Mouse (Mus musculus) neural tube, embryonic 14.5 days (tissue): ENCODE data around the gene Tceanc. TPM values are rescaled to one million over a fixed set of nuclear protein-coding genes. Genes with fewer than 3 reads are reported as not detected.

Experiments
- ATAC-seq: fragments of 200-750 bp; cut with Nextera tagmentation; 2 replicates; pipeline ENCODE4 v1.8.0; 2017; ENCODE audit warnings: low read depth, mild to moderate bottlenecking, moderate TSS enrichment, moderate library complexity
- H3K27ac ChIP-seq: fragments of 300-500 bp; sonication (generic); 2 replicates; pipeline ENCODE4 v1.5.1; 2014; ENCODE audit warnings: low read depth, mild to moderate bottlenecking, control low read depth, low read length, moderate library complexity, mixed read lengths
- H3K27me3 ChIP-seq: fragments of 300-500 bp; sonication (generic); 2 replicates; pipeline ENCODE4 v1.6.1; 2014; ENCODE audit warnings: low read length; ENCODE audit not compliant: control insufficient read depth, insufficient read depth
- H3K36me3 ChIP-seq: fragments of 300-500 bp; sonication (generic); 2 replicates; pipeline ENCODE4 v1.6.1; 2014; ENCODE audit warnings: low read length, mixed read lengths; ENCODE audit not compliant: control insufficient read depth, insufficient read depth
- H3K4me1 ChIP-seq: fragments of 300-500 bp; sonication (generic); 2 replicates; pipeline ENCODE4 v1.6.1; 2014; ENCODE audit warnings: low read length; ENCODE audit not compliant: control insufficient read depth, insufficient read depth
- H3K4me2 ChIP-seq: fragments of 300-500 bp; sonication (generic); 2 replicates; pipeline ENCODE4 v1.6.1; 2014; ENCODE audit warnings: mild to moderate bottlenecking, low read depth, low read length, control low read depth
- H3K4me3 ChIP-seq: fragments of 300-500 bp; sonication (generic); 2 replicates; pipeline ENCODE4 v1.5.1; 2014; ENCODE audit warnings: low read depth, low read length, control low read depth, mixed read lengths
- H3K9ac ChIP-seq: fragments of 300-500 bp; sonication (generic); replicated peaks from 2 replicates; pipeline ENCODE4 v1.6.1; 2014; ENCODE audit warnings: low read depth, mild to moderate bottlenecking, control low read depth, low read length, mixed read lengths
- H3K9me3 ChIP-seq: fragments of 300-500 bp; sonication (generic); 2 replicates; pipeline ENCODE4 v1.6.1; 2016; ENCODE audit warnings: low read length; ENCODE audit not compliant: control insufficient read depth
- WGBS: fragments of 180-500 bp; shearing (Covaris S2); extraction: QIAGEN DNeasy Blood & Tissue Kit; methylation state at CpG from one replicate; pipeline ENCODE4 v1.1.7; 2014; 5-methylcytosine and 5-hydroxymethylcytosine counted together
- polyA plus RNA-seq: library from polyadenylated mRNA; unstranded; fragments of >200 nt; fragmentation: Nextera tagmentation; extraction: Ambion mirVana; gene quantifications from 2 replicates; pipeline ENCODE4 v1.2.1, GENCODE M21; 2014

The Tceanc gene
- polyA plus RNA-seq: 5.9 and 6.7 TPM in 2 replicates

GRCm38 (mm10) chrX:166518345-166518744 is at the start of gene Tceanc:
Tceanc (minus strand) TSS chrX:166518567.
- H3K36me3 ChIP-seq: no peaks in the 10 kb centered on the region
- H3K9me3 ChIP-seq: no peaks in the 10 kb centered on the region
- H3K9ac ChIP-seq: no peak within 1 kb of the TSS
- H3K4me2 ChIP-seq: no peak within 1 kb of the TSS
- no peaks in the 10 kb centered on the region for H3K27me3 ChIP-seq
- 80% methylated on average over 16 of the region's 16 CpGs for WGBS
- no peak within 1 kb of the TSS for H3K4me3 ChIP-seq
- H3K4me1 ChIP-seq: no peaks in the 10 kb centered on the region
- no peak for ATAC-seq
- H3K27ac ChIP-seq: no peak within 1 kb of the TSS

DNA sequence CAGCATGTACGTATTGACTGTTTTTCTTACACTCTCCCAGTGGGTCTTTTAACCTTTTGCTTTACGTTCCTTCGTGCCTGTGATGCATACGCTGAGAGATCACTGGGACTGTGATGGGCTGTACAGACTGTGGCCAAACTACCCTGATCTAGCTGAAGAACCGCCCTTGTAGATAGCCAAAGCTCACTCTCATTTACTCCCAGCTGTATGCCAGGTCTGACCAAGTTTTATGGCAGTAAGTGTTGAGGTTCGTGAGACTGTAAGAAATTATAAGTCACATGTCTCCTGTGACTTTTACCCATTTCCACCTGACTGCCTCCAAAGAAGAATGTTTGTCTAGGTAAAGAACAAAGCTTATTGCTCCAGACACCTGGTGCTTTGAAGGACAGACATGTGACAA is 47.6 kb upstream of the Tceanc start:
- H3K27me3 ChIP-seq: no peaks in the 10 kb centered on the region
- H3K9ac ChIP-seq: no peak overlapping the region
- H3K4me2 ChIP-seq: no peak overlapping the region
- no peaks in the 10 kb centered on the region for H3K9me3 ChIP-seq
- H3K36me3 ChIP-seq: no peaks in the 10 kb centered on the region
- H3K4me3 ChIP-seq: no peak overlapping the region
- 86% methylated on average over 6 of the region's 6 CpGs for WGBS
- no peak for ATAC-seq
- H3K4me1 ChIP-seq: no peaks in the 10 kb centered on the region
- H3K27ac ChIP-seq: no peak overlapping the region

- Histone ChIP-seq H3K4me3 (no peak overlapping the region), H3K27ac (no peak overlapping the region), H3K4me2 (no peak overlapping the region), H3K9ac (no peak overlapping the region), H3K36me3 (no peaks in the 10 kb centered on the region), H3K27me3 (no peaks in the 10 kb centered on the region), H3K9me3 (no peaks in the 10 kb centered on the region), H3K4me1 (no peaks in the 10 kb centered on the region)
- ATAC-seq: no peak
- WGBS: 60% methylated on average over 5 of the region's 5 CpGs
Observed at GRCm38 (mm10) chrX:166565401-166565800, 47.0 kb upstream of the Tceanc start.

DNA sequence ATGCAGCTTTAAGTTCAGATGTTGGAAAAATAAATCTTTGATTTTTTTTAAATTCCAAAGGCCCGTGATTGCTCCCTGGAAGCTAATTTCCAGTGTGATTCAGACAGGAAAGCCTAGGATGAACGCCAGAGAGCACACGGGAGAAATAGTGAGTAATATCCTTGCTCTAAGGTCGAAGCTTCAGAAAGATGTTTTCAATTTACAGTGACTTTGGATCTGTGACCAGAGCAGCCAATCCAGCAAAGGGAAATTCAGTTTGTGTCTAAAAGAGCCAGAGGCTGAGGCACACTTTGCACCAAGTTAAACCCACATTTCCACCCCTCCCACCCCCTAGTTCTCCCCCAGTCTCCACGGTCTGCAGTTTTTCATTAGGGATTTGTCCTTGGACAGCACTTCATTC is 46.5 kb upstream of the Tceanc start:
- Histone ChIP-seq H3K4me3 (no peak overlapping the region), H3K9ac (no peak overlapping the region), H3K4me1 (no peaks in the 10 kb centered on the region), H3K27me3 (no peaks in the 10 kb centered on the region), H3K27ac (no peak overlapping the region), H3K36me3 (no peaks in the 10 kb centered on the region), H3K4me2 (no peak overlapping the region), H3K9me3 (no peaks in the 10 kb centered on the region)
- 60% methylated on average over 5 of the region's 5 CpGs for WGBS
- ATAC-seq: no peak

DNA sequence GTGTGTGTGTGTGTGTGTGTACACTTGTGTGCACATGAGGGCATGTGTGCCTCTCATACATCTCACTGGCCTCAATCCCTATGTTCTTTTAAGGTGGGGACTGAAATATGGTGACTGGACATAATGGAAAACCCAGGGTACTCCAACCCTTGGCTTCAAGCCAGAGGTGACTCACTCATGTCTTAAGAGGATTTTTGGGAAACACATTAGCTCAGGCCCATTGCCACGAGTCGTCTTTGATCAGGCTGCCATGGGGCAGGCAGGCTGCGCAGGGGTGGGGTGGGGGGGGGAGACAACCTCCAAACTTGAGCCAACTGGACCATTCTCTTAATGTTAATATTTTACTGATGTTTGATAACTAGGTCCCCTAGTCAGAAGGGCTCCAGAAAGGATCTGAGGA is 41.0 kb upstream of the Tceanc start:
- H3K4me2 ChIP-seq: no peak overlapping the region
- no peak for ATAC-seq
- WGBS: 67% methylated on average over 3 of the region's 3 CpGs
- H3K27me3 ChIP-seq: no peaks in the 10 kb centered on the region
- H3K9ac ChIP-seq: no peak overlapping the region
- H3K36me3 ChIP-seq: no peaks in the 10 kb centered on the region
- no peaks in the 10 kb centered on the region for H3K9me3 ChIP-seq
- no peak overlapping the region for H3K4me3 ChIP-seq
- no peak overlapping the region for H3K27ac ChIP-seq
- no peaks in the 10 kb centered on the region for H3K4me1 ChIP-seq

GRCm38 (mm10) chrX:166552355-166552754 is 34.0 kb upstream of the Tceanc start:
- H3K27me3 ChIP-seq: no peaks in the 10 kb centered on the region
- no peak overlapping the region for H3K4me2 ChIP-seq
- no peaks in the 10 kb centered on the region for H3K9me3 ChIP-seq
- no peak overlapping the region for H3K27ac ChIP-seq
- ATAC-seq: no peak
- H3K4me1 ChIP-seq: no peaks in the 10 kb centered on the region
- H3K36me3 ChIP-seq: no peaks in the 10 kb centered on the region
- H3K4me3 ChIP-seq: no peak overlapping the region
- H3K9ac ChIP-seq: no peak overlapping the region
- 80% methylated on average over 7 of the region's 7 CpGs for WGBS

- H3K4me1 ChIP-seq: no peaks in the 10 kb centered on the region
- 91% methylated on average over 2 of the region's 2 CpGs for WGBS
- H3K4me3 ChIP-seq: no peak overlapping the region
- no peaks in the 10 kb centered on the region for H3K36me3 ChIP-seq
- H3K9me3 ChIP-seq: no peaks in the 10 kb centered on the region
- H3K27me3 ChIP-seq: no peaks in the 10 kb centered on the region
- H3K4me2 ChIP-seq: no peak overlapping the region
- H3K27ac ChIP-seq: no peak overlapping the region
- ATAC-seq: no peak
- H3K9ac ChIP-seq: no peak overlapping the region
Observed at GRCm38 (mm10) chrX:166546495-166546894, 28.1 kb upstream of the Tceanc start.

DNA sequence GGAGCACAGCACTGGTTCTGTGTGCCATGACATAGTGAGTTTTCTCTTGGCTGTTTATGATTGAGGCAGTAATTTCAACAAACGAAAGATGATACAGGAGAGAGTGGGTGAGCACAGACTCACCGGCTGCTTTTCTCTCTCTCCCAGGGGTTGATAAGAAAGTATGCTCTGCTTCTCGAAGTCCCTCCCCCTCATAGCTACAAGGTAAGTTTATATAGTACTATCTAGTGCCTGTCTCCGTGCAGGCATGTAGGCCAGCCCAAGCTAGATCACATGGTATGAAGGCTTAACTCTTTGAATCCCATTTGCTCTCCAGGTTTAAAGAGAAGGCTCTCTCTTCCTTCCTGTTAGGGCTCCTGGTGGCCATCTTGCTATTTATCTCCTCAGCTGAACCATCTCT is 16.8 kb upstream of the Tceanc start:
- no peaks in the 10 kb centered on the region for H3K27me3 ChIP-seq
- no peaks in the 10 kb centered on the region for H3K9me3 ChIP-seq
- no peaks in the 10 kb centered on the region for H3K4me1 ChIP-seq
- H3K36me3 ChIP-seq: no peaks in the 10 kb centered on the region
- no peak overlapping the region for H3K4me2 ChIP-seq
- ATAC-seq: no peak
- no peak overlapping the region for H3K4me3 ChIP-seq
- no peak overlapping the region for H3K27ac ChIP-seq
- WGBS: 84% methylated on average over 4 of the region's 4 CpGs
- H3K9ac ChIP-seq: no peak overlapping the region

GRCm38 (mm10) chrX:166533432-166533831 is 15.1 kb upstream of the Tceanc start:
- H3K4me2 ChIP-seq: no peak overlapping the region
- H3K27me3 ChIP-seq: no peaks in the 10 kb centered on the region
- H3K9ac ChIP-seq: no peak overlapping the region
- no peak overlapping the region for H3K27ac ChIP-seq
- no peak for ATAC-seq
- H3K4me3 ChIP-seq: no peak overlapping the region
- no peaks in the 10 kb centered on the region for H3K9me3 ChIP-seq
- H3K4me1 ChIP-seq: no peaks in the 10 kb centered on the region
- 83% methylated on average over 4 of the region's 4 CpGs for WGBS
- H3K36me3 ChIP-seq: no peaks in the 10 kb centered on the region

DNA sequence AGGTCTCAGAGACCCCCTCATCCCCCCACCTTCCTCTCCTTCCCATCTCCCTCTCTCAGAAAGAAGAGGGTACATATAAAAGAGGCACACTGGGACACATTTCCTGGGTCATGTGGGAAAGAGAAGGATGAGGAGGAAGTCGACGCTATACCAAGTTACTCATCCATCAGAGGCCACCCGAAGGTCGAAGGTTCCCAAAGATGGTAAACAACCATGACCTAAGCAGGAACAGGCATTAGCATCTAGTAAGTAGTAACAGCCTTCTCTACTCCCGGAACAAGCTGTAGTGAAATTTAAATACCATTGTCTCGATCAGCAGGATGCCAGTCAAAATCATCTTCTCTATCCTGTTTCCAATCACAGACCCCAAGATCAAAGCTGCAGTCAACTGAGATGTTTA is 13.3 kb upstream of the Tceanc start:
- Histone ChIP-seq H3K9me3 (no peaks in the 10 kb centered on the region), H3K4me1 (no peaks in the 10 kb centered on the region), H3K9ac (no peak overlapping the region), H3K27me3 (no peaks in the 10 kb centered on the region), H3K4me3 (no peak overlapping the region), H3K4me2 (no peak overlapping the region), H3K36me3 (no peaks in the 10 kb centered on the region), H3K27ac (no peak overlapping the region)
- ATAC-seq: no peak
- 38% methylated on average over 6 of the region's 6 CpGs for WGBS
